Mouse (Mus musculus) embryonic facial prominence, embryonic 11.5 days (tissue): ENCODE measurements at regions not wholly inside any gene's neighbourhood (a gene's known extent, or its start where the extent isn't known, plus 50 kb on each side); places are given as distances from the start of the nearest gene placed in this dataset.

Experiments
- ATAC-seq: fragments of 200-750 bp; cut with Nextera tagmentation; replicated peaks from 2 replicates; pipeline ENCODE4 v1.8.0; 2017; ENCODE audit warnings: low read depth; ENCODE audit not compliant: insufficient number of reproducible peaks, low FRiP score, low TSS enrichment
- DNase-seq: peaks from one replicate; pipeline ENCODE4 v3.0.0-alpha.2; 2015; ENCODE audit warnings: low spot score
- H3K27ac ChIP-seq: fragments of 300-500 bp; sonication (generic); replicated peaks from 2 replicates; pipeline ENCODE4 v1.5.1; 2014; ENCODE audit warnings: mild to moderate bottlenecking, low read depth, low read length, control low read depth
- H3K27me3 ChIP-seq: fragments of 300-500 bp; sonication (generic); 2 replicates; pipeline ENCODE4 v1.6.1; 2014; ENCODE audit warnings: mild to moderate bottlenecking, low read length, moderate library complexity, mixed read lengths; ENCODE audit not compliant: control insufficient read depth, insufficient read depth
- H3K36me3 ChIP-seq: fragments of 300-500 bp; sonication (generic); replicated peaks from 2 replicates; pipeline ENCODE4 v1.6.1; 2014; ENCODE audit warnings: low read depth, mild to moderate bottlenecking, low read length, moderate library complexity, mixed read lengths; ENCODE audit not compliant: control insufficient read depth, insufficient read depth
- H3K4me1 ChIP-seq: fragments of 300-500 bp; sonication (generic); 2 replicates; pipeline ENCODE4 v1.6.1; 2014; ENCODE audit warnings: low read length, mixed read lengths; ENCODE audit not compliant: control insufficient read depth, insufficient read depth
- H3K4me2 ChIP-seq: fragments of 300-500 bp; sonication (generic); 2 replicates; pipeline ENCODE4 v1.6.1; 2014; ENCODE audit warnings: low read depth, mild to moderate bottlenecking, control low read depth, low read length, moderate library complexity
- H3K4me3 ChIP-seq: fragments of 300-500 bp; sonication (generic); 2 replicates; pipeline ENCODE4 v1.5.1; 2014; ENCODE audit warnings: low read depth, low read length, control low read depth
- H3K9ac ChIP-seq: fragments of 300-500 bp; sonication (generic); replicated peaks from 2 replicates; pipeline ENCODE4 v1.6.1; 2014; ENCODE audit warnings: mild to moderate bottlenecking, control low read depth, low read length
- H3K9me3 ChIP-seq: fragments of 300-500 bp; sonication (generic); replicated peaks from 2 replicates; pipeline ENCODE4 v1.6.1; 2016; ENCODE audit warnings: mild to moderate bottlenecking, low read length, inconsistent platforms, mixed read lengths; ENCODE audit not compliant: control insufficient read depth
- WGBS: fragments of 180-500 bp; shearing (Covaris S2); extraction: QIAGEN DNeasy Blood & Tissue Kit; methylation state at CpG from one replicate; pipeline ENCODE4 v1.1.7; 2014; 5-methylcytosine and 5-hydroxymethylcytosine counted together

GRCm38 (mm10) chr8:96174996-96175395 is 286.6 kb upstream of the Got2 start:
- DNase-seq = no peak
- Histone ChIP-seq H3K4me3 (no peak overlapping the region), H3K9ac (no peak overlapping the region), H3K9me3 (no peaks in the 10 kb centered on the region), H3K36me3 (no peaks in the 10 kb centered on the region), H3K27ac (no peak overlapping the region), H3K27me3 (no peaks in the 10 kb centered on the region), H3K4me2 (no peak overlapping the region), H3K4me1 (no peaks in the 10 kb centered on the region)
- 82% methylated on average over 5 of the region's 5 CpGs for WGBS
- no peak for ATAC-seq

- Histone ChIP-seq H3K27ac (no peak overlapping the region), H3K4me2 (no peak overlapping the region), H3K9me3 (no peaks in the 10 kb centered on the region), H3K27me3 (no peaks in the 10 kb centered on the region), H3K4me1 (no peaks in the 10 kb centered on the region), H3K36me3 (no peaks in the 10 kb centered on the region), H3K9ac (no peak overlapping the region), H3K4me3 (no peak overlapping the region)
- WGBS = 95% methylated on average over 8 of the region's 8 CpGs
- ATAC-seq (no peak), DNase-seq (no peak)
These were observed 276.6 kb upstream of the Got2 start for GRCm38 (mm10) chr8:96164933-96165332.

GRCm38 (mm10) chr8:96159899-96160298 is 271.6 kb upstream of the Got2 start:
- H3K9me3 ChIP-seq = no peaks in the 10 kb centered on the region
- 59% methylated on average over 6 of the region's 6 CpGs for WGBS
- no peak overlapping the region for H3K4me3 ChIP-seq
- H3K27ac ChIP-seq = no peak overlapping the region
- H3K36me3 ChIP-seq = no peaks in the 10 kb centered on the region
- no peaks in the 10 kb centered on the region for H3K4me1 ChIP-seq
- no peak for DNase-seq
- no peak for ATAC-seq
- no peaks in the 10 kb centered on the region for H3K27me3 ChIP-seq
- no peak overlapping the region for H3K4me2 ChIP-seq
- no peak overlapping the region for H3K9ac ChIP-seq

GRCm38 (mm10) chr8:96152496-96153250 is 264.3 kb upstream of the Got2 start:
- 36% methylated on average over 12 of the region's 12 CpGs for WGBS
- ATAC-seq = no peak

GRCm38 (mm10) chr8:96152056-96152455 is 263.7 kb upstream of the Got2 start:
- 81% methylated on average over 10 of the region's 10 CpGs for WGBS
- Histone ChIP-seq H3K4me1 (no peaks in the 10 kb centered on the region), H3K9me3 (no peaks in the 10 kb centered on the region), H3K36me3 (no peaks in the 10 kb centered on the region), H3K9ac (no peak overlapping the region), H3K4me3 (no peak overlapping the region), H3K27me3 (no peaks in the 10 kb centered on the region), H3K4me2 (no peak overlapping the region), H3K27ac (no peak overlapping the region)
- DNase-seq (no peak), ATAC-seq (no peak)

More at GRCm38 (mm10) chr8:96152496-96153250, 264.3 kb upstream of the Got2 start:
- H3K4me1 ChIP-seq = no peaks in the 10 kb centered on the region
- H3K36me3 ChIP-seq = no peaks in the 10 kb centered on the region
- H3K4me3 ChIP-seq = no peak overlapping the region
- no peaks in the 10 kb centered on the region for H3K27me3 ChIP-seq
- no peaks in the 10 kb centered on the region for H3K9me3 ChIP-seq
- no peak overlapping the region for H3K4me2 ChIP-seq
- no peak overlapping the region for H3K9ac ChIP-seq
- H3K27ac ChIP-seq = no peak overlapping the region
- peak; percentile 58 for DNase-seq

- Histone ChIP-seq H3K4me1 (no peaks in the 10 kb centered on the region), H3K4me2 (no peak overlapping the region), H3K36me3 (no peaks in the 10 kb centered on the region), H3K4me3 (no peak overlapping the region), H3K9ac (no peak overlapping the region), H3K9me3 (no peaks in the 10 kb centered on the region), H3K27ac (no peak overlapping the region), H3K27me3 (no peaks in the 10 kb centered on the region)
- ATAC-seq (no peak), DNase-seq (no peak)
- WGBS = 84% methylated on average over 16 of the region's 16 CpGs
These were observed 262.7 kb upstream of the Got2 start for GRCm38 (mm10) chr8:96151065-96151472.

- Histone ChIP-seq H3K4me3 (no peak overlapping the region), H3K9ac (no peak overlapping the region), H3K4me2 (no peak overlapping the region), H3K27me3 (no peaks in the 10 kb centered on the region), H3K4me1 (no peaks in the 10 kb centered on the region), H3K36me3 (no peaks in the 10 kb centered on the region), H3K27ac (no peak overlapping the region), H3K9me3 (no peaks in the 10 kb centered on the region)
- DNase-seq (no peak), ATAC-seq (no peak)
- 50% methylated on average over 5 of the region's 5 CpGs for WGBS
These were observed 243.8 kb upstream of the Got2 start for GRCm38 (mm10) chr8:96132183-96132582.

- no peak overlapping the region for H3K4me3 ChIP-seq
- H3K4me1 ChIP-seq = no peaks in the 10 kb centered on the region
- no peak overlapping the region for H3K9ac ChIP-seq
- H3K36me3 ChIP-seq = no peaks in the 10 kb centered on the region
- H3K4me2 ChIP-seq = no peak overlapping the region
- no peaks in the 10 kb centered on the region for H3K27me3 ChIP-seq
- DNase-seq (no peak), ATAC-seq (no peak)
- no peak overlapping the region for H3K27ac ChIP-seq
- H3K9me3 ChIP-seq = no peaks in the 10 kb centered on the region
- WGBS = 70% methylated on average over 2 of the region's 2 CpGs
These were observed 240.0 kb upstream of the Got2 start for GRCm38 (mm10) chr8:96128329-96128728.
